Mouse (Mus musculus) midbrain, postnatal 0 days (tissue): ENCODE data around the gene Ppfibp1. TPM values are rescaled to one million over a fixed set of nuclear protein-coding genes. Genes with fewer than 3 reads are reported as not detected.

ENCODE experiments used
- ATAC-seq: fragments of 200-750 bp; cut with Nextera tagmentation; 2 replicates; pipeline ENCODE4 v1.8.0; 2017; ENCODE audit warnings: moderate number of reproducible peaks, mild to moderate bottlenecking, moderate TSS enrichment, moderate library complexity; ENCODE audit not compliant: low FRiP score
- DNase-seq: peaks from one replicate; pipeline ENCODE4 v3.0.0-alpha.2; 2015; ENCODE audit warnings: low spot score
- H3K27ac ChIP-seq: fragments of 300-500 bp; sonication (generic); 2 replicates; pipeline ENCODE4 v1.5.1; 2014; ENCODE audit warnings: low read depth, mild to moderate bottlenecking, low read length, mixed read lengths
- H3K27me3 ChIP-seq: fragments of 300-500 bp; sonication (generic); 2 replicates; pipeline ENCODE4 v1.6.1; 2014; ENCODE audit warnings: low read length, control low read depth, mixed read lengths; ENCODE audit not compliant: insufficient read depth
- H3K36me3 ChIP-seq: fragments of 300-500 bp; sonication (generic); 2 replicates; pipeline ENCODE4 v1.6.1; 2014; ENCODE audit warnings: low read length, control low read depth, mixed read lengths; ENCODE audit not compliant: insufficient read depth
- H3K4me1 ChIP-seq: fragments of 300-500 bp; sonication (generic); 2 replicates; pipeline ENCODE4 v1.6.1; 2014; ENCODE audit warnings: mild to moderate bottlenecking, control low read depth, antibody characterized with exemption, low read length, mixed read lengths; ENCODE audit not compliant: insufficient read depth
- H3K4me2 ChIP-seq: fragments of 300-500 bp; sonication (generic); 2 replicates; pipeline ENCODE4 v1.6.1; 2014; ENCODE audit warnings: low read depth, mild to moderate bottlenecking, low read length, mixed read lengths; ENCODE audit not compliant: poor library complexity, severe bottlenecking
- H3K4me3 ChIP-seq: fragments of 300-500 bp; sonication (generic); 2 replicates; pipeline ENCODE4 v1.5.1; 2014; ENCODE audit warnings: low read depth, mild to moderate bottlenecking, low read length, moderate library complexity
- H3K9ac ChIP-seq: fragments of 300-500 bp; sonication (generic); replicated peaks from 2 replicates; pipeline ENCODE4 v1.6.1; 2014; ENCODE audit warnings: mild to moderate bottlenecking, low read length, moderate library complexity, mixed read lengths; ENCODE audit not compliant: poor library complexity, severe bottlenecking
- H3K9me3 ChIP-seq: fragments of 300-500 bp; sonication (generic); 2 replicates; pipeline ENCODE4 v1.6.1; 2016; ENCODE audit warnings: low read length, control low read depth
- CTCF ChIP-seq: IDR thresholded peaks from 2 replicates; pipeline ENCODE4 v1.5.1; 2016; ENCODE audit warnings: antibody characterized with exemption, mild to moderate bottlenecking
- WGBS: fragments of 180-500 bp; shearing (Covaris S2); extraction: QIAGEN DNeasy Blood & Tissue Kit; methylation state at CpG from one replicate; pipeline ENCODE4 v1.1.7; 2014; 5-methylcytosine and 5-hydroxymethylcytosine counted together
- polyA plus RNA-seq: library from polyadenylated mRNA; unstranded; fragments of >200 nt; fragmentation: Nextera tagmentation; extraction: Ambion mirVana; gene quantifications from 2 replicates; pipeline ENCODE4 v1.2.1, GENCODE M21; 2015
- total RNA-seq: library from RNA; depleted of rRNA; stranded (reverse); fragments of >200 nt; gene quantifications from 2 replicates; pipeline ENCODE4 v1.2.3, GENCODE M21; 2014

Ppfibp1 gene
- total and polyA plus RNA-seq, 2 experiments from 2014 or later: 23.7 to 25.4 TPM

DNA sequence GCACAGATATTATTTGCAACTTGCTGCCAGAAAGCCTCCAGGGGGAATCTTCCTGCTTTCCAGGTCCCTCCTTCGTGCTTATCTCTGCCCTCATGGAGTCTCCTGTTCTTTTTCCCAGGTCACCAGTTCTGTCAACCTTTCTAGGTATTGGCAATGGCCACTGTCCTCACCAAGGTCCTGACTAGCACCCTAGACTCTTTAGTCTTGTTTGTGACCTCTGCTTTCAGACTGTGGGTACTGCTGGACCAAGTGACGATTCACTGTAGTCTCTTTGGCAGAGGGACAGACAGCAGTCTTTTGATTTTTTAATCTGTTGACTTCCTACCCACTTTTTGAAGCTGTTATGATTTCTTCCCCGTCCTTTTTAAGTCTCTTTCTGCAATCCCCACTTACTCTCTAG is 39.8 kb downstream of the Ppfibp1 start:
- no peak overlapping the region for H3K4me3 ChIP-seq
- DNase-seq: no peak
- H3K36me3 ChIP-seq: no peaks in the 10 kb centered on the region
- 37% methylated on average over 3 of the region's 3 CpGs for WGBS
- TF ChIP-seq CTCF: no peak
- H3K9ac ChIP-seq: no peak overlapping the region
- no peaks in the 10 kb centered on the region for H3K27me3 ChIP-seq
- H3K4me1 ChIP-seq: no peaks in the 10 kb centered on the region
- no peaks in the 10 kb centered on the region for H3K9me3 ChIP-seq
- ATAC-seq: no peak
- H3K4me2 ChIP-seq: no peak overlapping the region
- no peak overlapping the region for H3K27ac ChIP-seq

DNA sequence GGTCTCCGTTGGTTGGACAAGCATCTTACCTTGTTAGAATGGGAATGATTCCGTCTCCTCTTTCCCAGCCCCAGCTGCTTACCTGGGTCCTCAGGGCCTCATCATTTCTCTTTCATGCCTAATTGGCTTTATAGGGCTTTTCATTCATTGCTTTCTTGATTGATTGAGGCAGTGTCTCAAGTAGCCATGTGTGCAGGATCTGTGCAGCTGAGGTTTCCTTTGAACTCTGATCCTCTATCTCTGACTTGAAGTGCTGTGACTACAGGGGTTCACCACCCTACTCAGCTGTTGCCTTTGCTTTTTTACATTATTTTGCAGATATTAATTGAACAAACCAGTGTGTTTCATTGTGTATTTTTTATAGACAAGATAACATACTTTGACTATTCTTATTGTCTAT is 40.7 kb downstream of the Ppfibp1 start:
- Histone ChIP-seq H3K9me3 (no peaks in the 10 kb centered on the region), H3K4me1 (no peaks in the 10 kb centered on the region), H3K27me3 (no peaks in the 10 kb centered on the region), H3K4me3 (no peak overlapping the region), H3K27ac (no peak overlapping the region), H3K4me2 (no peak overlapping the region), H3K36me3 (no peaks in the 10 kb centered on the region), H3K9ac (no peak overlapping the region)
- ATAC-seq (no peak), DNase-seq (no peak)
- TF ChIP-seq CTCF: no peak
- WGBS: 53% methylated on average over 2 of the region's 2 CpGs

DNA sequence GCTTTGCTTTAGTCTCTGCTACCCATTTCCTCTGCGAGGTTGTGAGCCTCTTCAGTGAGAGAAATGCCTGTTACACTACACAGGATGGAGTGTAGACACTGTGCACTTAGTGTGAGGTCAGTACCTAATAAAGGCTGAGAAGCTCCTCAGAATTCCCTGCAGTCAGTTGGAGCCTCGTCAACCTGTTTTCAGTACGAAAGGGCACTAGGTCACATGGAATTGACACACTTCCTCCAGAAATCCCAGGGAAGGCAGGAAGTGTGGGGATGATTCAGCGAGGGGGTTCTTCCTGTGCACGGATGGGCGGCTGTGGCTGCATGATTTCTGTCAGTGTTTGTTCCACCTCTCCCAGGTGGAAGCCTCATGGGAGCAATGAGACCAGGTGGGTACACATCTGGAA is 44.8 kb downstream of the Ppfibp1 start:
- Histone ChIP-seq H3K36me3 (no peaks in the 10 kb centered on the region), H3K9me3 (no peaks in the 10 kb centered on the region), H3K27ac (no peak overlapping the region), H3K27me3 (no peaks in the 10 kb centered on the region), H3K4me2 (no peak overlapping the region), H3K4me1 (no peaks in the 10 kb centered on the region), H3K9ac (no peak overlapping the region), H3K4me3 (no peak overlapping the region)
- ATAC-seq (no peak), DNase-seq (no peak)
- WGBS: 71% methylated on average over 6 of the region's 6 CpGs
- TF ChIP-seq CTCF: no peak

DNA sequence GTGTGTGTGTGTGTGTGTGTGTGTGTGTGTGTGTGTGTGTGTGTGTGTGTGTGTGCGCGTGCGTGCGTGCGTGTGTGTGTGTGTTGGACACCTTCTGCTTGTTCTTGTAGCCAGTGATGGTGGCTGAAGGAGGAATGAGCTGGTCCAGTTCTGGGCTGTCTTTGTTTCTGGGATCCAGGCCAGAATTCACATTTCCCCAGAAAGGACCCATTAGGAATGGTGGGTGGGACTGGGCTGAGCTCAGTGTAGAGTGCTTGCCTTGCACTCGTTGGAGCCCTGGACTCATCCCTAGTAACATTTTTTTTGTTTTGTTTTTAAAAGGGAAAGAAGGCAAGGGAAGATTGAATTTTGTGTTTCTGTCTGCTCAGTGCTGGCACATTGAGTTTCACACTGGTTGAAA is 47.7 kb downstream of the Ppfibp1 start:
- Histone ChIP-seq H3K36me3 (no peaks in the 10 kb centered on the region), H3K4me2 (no peak overlapping the region), H3K4me1 (no peaks in the 10 kb centered on the region), H3K9me3 (no peaks in the 10 kb centered on the region), H3K27me3 (no peaks in the 10 kb centered on the region), H3K27ac (no peak overlapping the region), H3K9ac (no peak overlapping the region), H3K4me3 (no peak overlapping the region)
- 87% methylated on average over 6 of the region's 6 CpGs for WGBS
- no peak for ATAC-seq
- DNase-seq: no peak
- no peak for TF ChIP-seq CTCF

DNA sequence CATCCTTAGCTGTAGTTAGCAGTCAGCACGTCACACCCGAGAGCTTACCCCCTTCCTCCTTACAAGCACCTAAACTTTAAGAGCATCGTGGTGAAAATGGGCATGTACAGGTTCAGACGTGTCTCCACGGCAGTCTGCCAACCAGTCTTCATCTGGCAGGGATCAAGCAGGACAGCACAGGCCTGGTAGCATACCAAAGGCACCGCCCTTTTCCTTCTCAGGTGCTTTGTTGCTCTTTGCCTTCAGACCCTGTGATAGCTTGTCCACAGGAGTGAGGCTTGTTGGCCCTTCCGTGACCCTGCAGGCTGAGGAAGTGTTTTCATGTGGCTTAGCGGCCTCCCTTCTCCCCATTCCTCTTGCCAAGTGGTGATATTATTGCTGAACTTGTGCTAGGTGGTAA is 50.7 kb downstream of the Ppfibp1 start:
- TF ChIP-seq CTCF: no peak
- Histone ChIP-seq H3K27me3 (no peaks in the 10 kb centered on the region), H3K4me1 (no peaks in the 10 kb centered on the region), H3K36me3 (no peaks in the 10 kb centered on the region), H3K9ac (no peak overlapping the region), H3K27ac (no peak overlapping the region), H3K4me3 (no peak overlapping the region), H3K4me2 (no peak overlapping the region), H3K9me3 (no peaks in the 10 kb centered on the region)
- 89% methylated on average over 8 of the region's 8 CpGs for WGBS
- ATAC-seq (no peak), DNase-seq (no peak)

DNA sequence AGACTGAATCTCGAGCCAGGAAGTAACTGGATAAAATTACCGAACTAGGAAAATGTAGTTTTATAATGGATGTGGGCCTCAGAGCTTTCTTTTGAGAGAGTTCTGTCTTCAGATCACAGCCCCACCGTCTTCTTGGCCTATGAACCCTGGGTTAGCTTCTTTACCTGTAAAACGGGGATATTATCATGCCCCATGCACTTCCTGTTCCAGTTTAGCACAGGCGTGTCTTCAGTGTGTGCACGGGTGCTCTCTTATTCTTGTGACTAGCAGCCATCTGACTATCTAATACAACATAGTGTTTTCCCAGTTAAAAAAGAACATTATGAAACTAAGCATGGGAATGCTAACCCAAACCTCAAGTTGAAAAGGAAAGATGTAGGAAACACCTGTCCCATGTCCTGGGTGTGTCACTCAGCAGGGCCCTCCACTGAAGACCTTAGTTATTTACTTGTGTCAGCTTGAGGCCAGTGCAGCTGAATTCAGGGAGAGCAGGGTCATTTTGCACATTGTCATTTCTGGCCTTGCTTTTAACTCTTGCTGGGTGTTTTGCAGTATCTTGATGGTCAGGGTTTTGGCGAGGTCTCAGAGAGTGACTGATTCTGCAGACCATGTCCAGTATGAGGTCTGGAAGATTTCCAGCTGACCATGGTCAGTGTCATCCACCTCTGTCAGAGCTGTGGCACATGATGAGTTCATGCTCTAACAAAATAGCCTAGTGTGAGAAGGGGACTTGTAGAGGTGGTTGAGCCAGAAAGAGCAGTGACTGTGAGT is 53.4 kb downstream of the Ppfibp1 start:
- no peak for TF ChIP-seq CTCF
- Histone ChIP-seq H3K36me3 (no peaks in the 10 kb centered on the region), H3K4me3 (no peak overlapping the region), H3K9ac (no peak overlapping the region), H3K27me3 (no peaks in the 10 kb centered on the region), H3K27ac (no peak overlapping the region), H3K9me3 (no peaks in the 10 kb centered on the region), H3K4me1 (no peaks in the 10 kb centered on the region), H3K4me2 (no peak overlapping the region)
- WGBS: 83% methylated on average over 7 of the region's 7 CpGs
- DNase-seq (no peak), ATAC-seq (no peak)
